Mouse (Mus musculus): Measurements from ENCODE around the gene Stpg3. TPM values are rescaled to one million over a fixed set of nuclear protein-coding genes. Genes with fewer than 3 reads are reported as not detected.

Gene Stpg3
- polyA plus RNA-seq, 1 experiment: not detected

- Histone ChIP-seq H3K27me3 (ENCODE audit: control insufficient read depth, insufficient read depth, low read length, poor library complexity, severe bottlenecking) (no peaks in the 10 kb centered on the region), H3K4me3 (ENCODE audit: low read depth, low read length) (no peak overlapping the region), H3K36me3 (ENCODE audit: control insufficient read depth, insufficient read depth, low read length, poor library complexity, severe bottlenecking) (peaks cover 16% of the 10 kb centered on the region), H3K9ac (ENCODE audit: low read depth, poor library complexity, severe bottlenecking) (0 out of 2 replicates have a peak overlapping the region, but pooled peaks have one; percentile 8), H3K9me3 (replicated peaks; ENCODE audit: control insufficient read depth, insufficient read depth, low read length, poor library complexity, severe bottlenecking) (no peaks in the 10 kb centered on the region), H3K27ac (ENCODE audit: insufficient read depth, low read length) (0 out of 2 replicates have a peak overlapping the region, but pooled peaks have one; percentile 52), H3K4me1 (ENCODE audit: control insufficient read depth, insufficient read depth, low read length) (no peaks in the 10 kb centered on the region)
- TF ChIP-seq EP300 (IDR thresholded peaks at IDR 0.05; ENCODE audit: insufficient read depth, low read depth, low read length) (no peak), POLR2A (IDR thresholded peaks at IDR 0.05; ENCODE audit: insufficient read depth, low read length) (no peak), CTCF (IDR thresholded peaks at IDR 0.05; ENCODE audit: low read depth, low read length) (no peak)
These were observed 17.2 kb downstream of the Stpg3 start for GRCm38 (mm10) chr2:25197191-25197590.

DNA sequence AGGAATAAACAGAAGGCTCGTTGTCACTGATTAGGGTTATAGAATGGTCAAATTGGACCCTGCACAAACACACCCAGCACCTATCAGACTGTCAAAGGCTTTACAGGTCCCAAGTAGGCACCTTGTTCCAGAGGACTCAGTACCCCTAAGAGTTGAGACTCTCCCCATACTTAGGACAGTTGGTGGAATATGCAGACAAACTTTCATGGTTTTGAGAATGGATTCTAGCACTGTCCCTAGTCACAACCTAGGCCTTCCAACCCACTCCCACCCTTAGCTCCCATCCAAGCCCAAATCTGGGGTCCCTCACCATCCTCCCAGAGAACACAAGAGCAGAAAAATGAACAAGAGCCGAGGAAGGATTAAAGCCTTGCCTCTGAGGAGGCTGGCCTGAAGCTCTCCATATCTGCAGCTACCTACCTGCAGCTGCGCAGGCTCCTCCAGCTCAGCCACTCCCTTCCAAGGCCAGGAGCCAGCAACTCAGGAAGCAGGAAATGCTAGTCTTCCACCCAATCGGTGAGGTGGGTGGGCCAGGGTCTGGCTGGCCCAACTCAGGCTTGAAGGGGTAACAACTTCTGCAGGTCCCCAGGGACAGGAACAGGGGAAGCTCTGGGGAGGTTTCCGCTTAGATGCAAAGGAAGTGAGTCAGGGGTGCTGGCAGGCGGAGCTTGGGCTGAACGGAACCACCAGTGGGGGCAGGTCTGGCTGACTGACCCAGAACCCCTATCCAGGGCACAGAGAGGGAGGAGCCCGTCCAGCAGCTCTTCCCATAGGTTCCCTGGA is 18.1 kb downstream of the Stpg3 start, which contains the start of gene Tor4a:
Gene Tor4a (minus strand): TSS at position 715 of the 783 bp plus-strand sequence.
- Histone ChIP-seq H3K9ac (ENCODE audit: low read depth, poor library complexity, severe bottlenecking) (peak within 1 kb of the TSS; percentile 8), H3K36me3 (ENCODE audit: control insufficient read depth, insufficient read depth, low read length, poor library complexity, severe bottlenecking) (peaks cover 15% of the 10 kb centered on the region), H3K27me3 (ENCODE audit: control insufficient read depth, insufficient read depth, low read length, poor library complexity, severe bottlenecking) (no peaks in the 10 kb centered on the region), H3K4me3 (ENCODE audit: low read depth, low read length) (peak within 1 kb of the TSS; percentile 55), H3K9me3 (replicated peaks; ENCODE audit: control insufficient read depth, insufficient read depth, low read length, poor library complexity, severe bottlenecking) (no peaks in the 10 kb centered on the region), H3K4me1 (ENCODE audit: control insufficient read depth, insufficient read depth, low read length) (no peaks in the 10 kb centered on the region), H3K27ac (ENCODE audit: insufficient read depth, low read length) (peak within 1 kb of the TSS; percentile 68)
- no peak for TF ChIP-seq CTCF (IDR thresholded peaks at IDR 0.05; ENCODE audit: low read depth, low read length)
- TF ChIP-seq POLR2A (IDR thresholded peaks at IDR 0.05; ENCODE audit: insufficient read depth, low read length): no peak
- TF ChIP-seq EP300 (IDR thresholded peaks at IDR 0.05; ENCODE audit: insufficient read depth, low read depth, low read length): no peak

GRCm38 (mm10) chr2:25195211-25196156 is 19.0 kb downstream of the Stpg3 start:
- H3K9ac ChIP-seq (ENCODE audit: low read depth, poor library complexity, severe bottlenecking): peak overlapping the region; percentile 8
- peak overlapping the region; percentile 55 for H3K4me3 ChIP-seq (ENCODE audit: low read depth, low read length)
- H3K36me3 ChIP-seq (ENCODE audit: control insufficient read depth, insufficient read depth, low read length, poor library complexity, severe bottlenecking): peaks cover 9% of the 10 kb centered on the region; the same call in 1 of the 2 replicates
- TF ChIP-seq EP300 (IDR thresholded peaks at IDR 0.05; ENCODE audit: insufficient read depth, low read depth, low read length): no peak
- no peak for TF ChIP-seq POLR2A (IDR thresholded peaks at IDR 0.05; ENCODE audit: insufficient read depth, low read length)
- TF ChIP-seq CTCF (IDR thresholded peaks at IDR 0.05; ENCODE audit: low read depth, low read length): no peak
- no peaks in the 10 kb centered on the region for H3K9me3 ChIP-seq (replicated peaks; ENCODE audit: control insufficient read depth, insufficient read depth, low read length, poor library complexity, severe bottlenecking)
- H3K4me1 ChIP-seq (ENCODE audit: control insufficient read depth, insufficient read depth, low read length): no peaks in the 10 kb centered on the region
- H3K27ac ChIP-seq (ENCODE audit: insufficient read depth, low read length): 0 out of 2 replicates have a peak overlapping the region, but pooled peaks have one; percentile 0
- H3K27me3 ChIP-seq (ENCODE audit: control insufficient read depth, insufficient read depth, low read length, poor library complexity, severe bottlenecking): no peaks in the 10 kb centered on the region

DNA sequence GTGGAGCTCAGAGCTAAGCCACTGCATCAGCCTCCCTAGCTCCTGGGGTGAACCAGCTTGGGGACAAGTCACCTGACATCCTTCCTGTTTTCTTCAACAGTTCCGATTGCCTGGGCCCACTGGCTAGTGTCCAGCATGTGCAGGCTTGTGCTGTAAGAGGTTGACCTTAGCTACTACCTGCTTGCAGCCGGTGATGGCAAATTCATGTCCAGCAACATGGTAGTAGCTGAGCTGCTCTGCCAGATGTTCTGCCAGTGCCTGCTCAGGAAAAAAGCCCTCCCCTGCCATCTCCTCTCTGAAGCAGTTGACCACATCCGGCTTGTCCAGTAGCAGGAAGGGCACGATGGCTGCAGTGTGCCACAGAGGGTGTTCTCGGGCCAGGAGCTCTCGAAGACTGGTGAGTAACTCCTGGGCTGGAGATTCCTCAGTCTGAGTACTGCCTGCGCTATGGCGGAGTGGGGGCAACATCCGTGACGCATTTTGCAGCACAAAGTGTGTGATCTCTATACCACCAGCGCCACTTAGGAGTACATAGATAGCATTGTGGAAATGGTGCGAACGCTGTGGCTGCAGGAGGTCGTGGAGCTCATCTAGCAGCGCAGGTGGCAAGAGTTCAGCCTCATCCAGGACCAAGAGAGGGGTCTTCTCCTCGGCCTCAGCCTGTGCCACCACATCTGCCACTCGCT is 19.8 kb downstream of the Stpg3 start:
- TF ChIP-seq POLR2A (IDR thresholded peaks at IDR 0.05; ENCODE audit: insufficient read depth, low read length) (no peak), EP300 (IDR thresholded peaks at IDR 0.05; ENCODE audit: insufficient read depth, low read depth, low read length) (no peak), CTCF (IDR thresholded peaks at IDR 0.05; ENCODE audit: low read depth, low read length) (no peak)
- Histone ChIP-seq H3K9me3 (replicated peaks; ENCODE audit: control insufficient read depth, insufficient read depth, low read length, poor library complexity, severe bottlenecking) (no peaks in the 10 kb centered on the region), H3K9ac (ENCODE audit: low read depth, poor library complexity, severe bottlenecking) (0 out of 2 replicates have a peak overlapping the region, but pooled peaks have one; percentile 8), H3K27ac (ENCODE audit: insufficient read depth, low read length) (no peak overlapping the region), H3K4me3 (ENCODE audit: low read depth, low read length) (peak overlapping the region; percentile 55), H3K27me3 (ENCODE audit: control insufficient read depth, insufficient read depth, low read length, poor library complexity, severe bottlenecking) (no peaks in the 10 kb centered on the region), H3K36me3 (ENCODE audit: control insufficient read depth, insufficient read depth, low read length, poor library complexity, severe bottlenecking) (0 out of 2 replicates have a peak, but pooled peaks cover under 1% of the 10 kb centered on the region), H3K4me1 (ENCODE audit: control insufficient read depth, insufficient read depth, low read length) (no peaks in the 10 kb centered on the region)

DNA sequence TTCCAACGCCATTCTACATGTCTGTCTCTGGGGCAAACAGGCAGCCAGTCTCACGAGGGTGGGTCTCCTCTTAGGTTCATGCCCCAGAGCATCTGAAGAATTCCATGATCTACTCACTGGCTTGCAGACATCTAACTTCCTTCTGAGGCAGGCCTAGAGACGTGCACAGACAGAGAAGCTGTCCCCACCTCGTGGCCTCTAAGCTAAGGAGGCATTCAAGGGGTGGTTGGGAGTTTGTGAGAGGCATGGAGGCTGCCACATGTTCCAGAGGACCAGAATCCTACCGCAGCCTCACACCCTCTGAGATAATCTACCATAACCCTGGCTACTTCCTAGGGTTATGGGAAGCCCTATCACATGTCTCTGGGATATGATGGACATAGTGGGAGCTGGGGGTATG is 20.4 kb downstream of the Stpg3 start:
- H3K27me3 ChIP-seq (ENCODE audit: control insufficient read depth, insufficient read depth, low read length, poor library complexity, severe bottlenecking): no peaks in the 10 kb centered on the region
- H3K4me3 ChIP-seq (ENCODE audit: low read depth, low read length): no peak overlapping the region
- no peaks in the 10 kb centered on the region for H3K4me1 ChIP-seq (ENCODE audit: control insufficient read depth, insufficient read depth, low read length)
- no peaks in the 10 kb centered on the region for H3K9me3 ChIP-seq (replicated peaks; ENCODE audit: control insufficient read depth, insufficient read depth, low read length, poor library complexity, severe bottlenecking)
- H3K27ac ChIP-seq (ENCODE audit: insufficient read depth, low read length): no peak overlapping the region
- no peak overlapping the region for H3K9ac ChIP-seq (ENCODE audit: low read depth, poor library complexity, severe bottlenecking)
- no peaks in the 10 kb centered on the region for H3K36me3 ChIP-seq (ENCODE audit: control insufficient read depth, insufficient read depth, low read length, poor library complexity, severe bottlenecking)
- TF ChIP-seq CTCF (IDR thresholded peaks at IDR 0.05; ENCODE audit: low read depth, low read length): no peak
- TF ChIP-seq POLR2A (IDR thresholded peaks at IDR 0.05; ENCODE audit: insufficient read depth, low read length): no peak
- no peak for TF ChIP-seq EP300 (IDR thresholded peaks at IDR 0.05; ENCODE audit: insufficient read depth, low read depth, low read length)

Measured in ES-Bruce4 (cell line).